Mouse (Mus musculus) thymus, adult 2 months (tissue): ENCODE data around the gene Gzmk. TPM values are rescaled to one million over a fixed set of nuclear protein-coding genes. Genes with fewer than 3 reads are reported as not detected.

Source experiments
- DNase-seq: peaks from one replicate; pipeline ENCODE4 v3.0.0; 2021
- H3K27ac ChIP-seq: fragments of 200-500 bp; 2 replicates; pipeline ENCODE4 v1.5.1; 2012; ENCODE audit warnings: low read length, control low read depth; ENCODE audit not compliant: control insufficient read depth, insufficient read depth
- H3K27me3 ChIP-seq: fragments of 200-500 bp; 2 replicates; pipeline ENCODE4 v1.6.1; 2012; ENCODE audit warnings: mild to moderate bottlenecking, low read length, moderate library complexity, mixed read lengths; ENCODE audit not compliant: control insufficient read depth, insufficient read depth
- H3K36me3 ChIP-seq: fragments of 200-500 bp; 2 replicates; pipeline ENCODE4 v1.6.1; 2012; ENCODE audit warnings: mild to moderate bottlenecking, low read length, moderate library complexity; ENCODE audit not compliant: control insufficient read depth, insufficient read depth
- H3K4me1 ChIP-seq: fragments of 200-500 bp; replicated peaks from 2 replicates; pipeline ENCODE4 v1.6.1; 2012; ENCODE audit warnings: low read length; ENCODE audit not compliant: control insufficient read depth, insufficient read depth
- H3K4me3 ChIP-seq: fragments of 200-500 bp; 2 replicates; pipeline ENCODE4 v1.5.1; 2012; ENCODE audit warnings: mild to moderate bottlenecking, low read length, control low read depth, moderate library complexity; ENCODE audit not compliant: control insufficient read depth, insufficient read depth
- CTCF ChIP-seq: fragments of 200-500 bp; IDR thresholded peaks from 2 replicates; pipeline ENCODE4 v1.5.1; 2012; ENCODE audit warnings: mild to moderate bottlenecking, control low read depth, low read length, moderate library complexity, borderline replicate concordance; ENCODE audit not compliant: control insufficient read depth, poor library complexity, insufficient read depth; ENCODE audit errors: extremely low read depth
- POLR2A ChIP-seq: fragments of 200-500 bp; IDR thresholded peaks from 2 replicates; pipeline ENCODE4 v1.6.1; 2012; ENCODE audit warnings: mild to moderate bottlenecking, low read length, control low read depth, moderate library complexity; ENCODE audit not compliant: control insufficient read depth, poor library complexity, insufficient read depth; ENCODE audit errors: extremely low read depth
- WGBS: fragments of 180-500 bp; shearing (Covaris S2); methylation state at CpG from one replicate; pipeline ENCODE4 v1.1.7; 2018; 5-methylcytosine and 5-hydroxymethylcytosine counted together
- polyA plus RNA-seq: library from polyadenylated mRNA; depleted of rRNA; stranded (reverse); fragments of >200 nt; gene quantifications from 2 replicates; pipeline ENCODE4 v1.2.3, GENCODE M21; 2012

The Gzmk gene
- polyA plus RNA-seq, 1 experiment, result 0.20 TPM

DNA sequence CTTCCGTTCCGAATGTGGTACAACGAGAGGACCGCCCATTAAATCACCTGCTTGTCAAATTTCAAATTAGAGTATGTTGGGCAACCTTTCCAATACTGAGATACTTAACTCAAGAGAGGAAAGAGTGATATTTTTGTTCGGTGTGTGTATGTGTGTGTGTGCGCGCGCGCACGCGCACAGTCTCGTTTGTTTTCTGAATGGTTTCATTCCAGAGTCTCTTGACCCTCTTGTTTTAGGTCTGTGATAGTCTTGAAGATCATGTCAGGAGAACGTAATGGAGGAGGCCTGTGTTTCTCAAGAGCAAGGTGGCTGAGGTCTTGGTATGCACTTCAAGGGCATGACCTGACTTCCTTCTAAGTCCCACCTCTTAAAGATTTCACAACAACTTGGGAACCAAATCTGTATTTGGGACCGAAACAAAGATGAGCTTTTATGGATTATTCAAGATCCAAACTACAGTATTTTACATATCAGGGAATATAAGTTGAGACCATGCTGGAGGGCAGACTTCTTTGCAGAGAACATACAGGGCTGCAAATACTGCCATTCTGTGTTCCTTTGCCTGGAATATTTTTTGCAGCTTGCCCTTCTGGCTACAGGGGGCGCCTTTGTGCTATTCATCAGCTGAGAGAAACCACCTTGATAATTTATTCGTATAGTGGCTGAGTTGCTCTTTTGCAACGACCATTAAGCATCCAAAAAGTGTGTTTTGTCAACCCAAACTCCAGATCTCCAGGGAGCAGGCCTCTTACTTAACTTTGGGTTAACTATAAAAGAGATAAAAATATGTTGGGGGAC, 2.2 kb upstream of the Gzmk start:
- peak; percentile 28 for DNase-seq
- Histone ChIP-seq H3K4me1 (no peaks in the 10 kb centered on the region), H3K4me3 (no peak overlapping the region), H3K27me3 (no peaks in the 10 kb centered on the region), H3K36me3 (no peaks in the 10 kb centered on the region), H3K27ac (no peak overlapping the region)
- TF ChIP-seq POLR2A (no peak), CTCF (no peak)
- WGBS, result 88% methylated on average over 17 of the region's 17 CpGs

DNA sequence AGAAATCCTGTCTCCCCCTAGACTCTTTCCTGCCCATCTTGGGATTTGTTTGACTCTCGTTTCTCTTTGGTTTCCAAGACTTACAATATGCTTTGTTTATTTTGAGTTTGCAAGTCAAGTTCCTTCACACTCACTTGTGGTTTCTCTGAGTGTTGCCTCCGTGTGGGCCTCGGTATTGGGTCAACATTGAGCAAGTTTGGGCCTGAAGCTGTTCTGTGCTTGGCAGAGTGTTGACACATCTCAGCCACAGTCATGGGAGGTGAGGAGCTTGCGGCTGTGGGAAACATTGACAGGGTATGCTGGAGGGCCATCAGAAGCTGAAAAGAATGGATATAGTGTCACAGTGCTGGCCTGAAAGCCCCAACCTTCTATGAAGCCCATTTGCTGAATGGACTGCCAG, 1.4 kb upstream of the Gzmk start:
- no peak overlapping the region for H3K27ac ChIP-seq
- H3K4me1 ChIP-seq, result no peaks in the 10 kb centered on the region
- no peaks in the 10 kb centered on the region for H3K36me3 ChIP-seq
- no peak for DNase-seq
- WGBS, result 63% methylated on average over 4 of the region's 4 CpGs
- TF ChIP-seq CTCF (no peak), POLR2A (no peak)
- H3K27me3 ChIP-seq, result no peaks in the 10 kb centered on the region
- H3K4me3 ChIP-seq, result no peak overlapping the region

DNA sequence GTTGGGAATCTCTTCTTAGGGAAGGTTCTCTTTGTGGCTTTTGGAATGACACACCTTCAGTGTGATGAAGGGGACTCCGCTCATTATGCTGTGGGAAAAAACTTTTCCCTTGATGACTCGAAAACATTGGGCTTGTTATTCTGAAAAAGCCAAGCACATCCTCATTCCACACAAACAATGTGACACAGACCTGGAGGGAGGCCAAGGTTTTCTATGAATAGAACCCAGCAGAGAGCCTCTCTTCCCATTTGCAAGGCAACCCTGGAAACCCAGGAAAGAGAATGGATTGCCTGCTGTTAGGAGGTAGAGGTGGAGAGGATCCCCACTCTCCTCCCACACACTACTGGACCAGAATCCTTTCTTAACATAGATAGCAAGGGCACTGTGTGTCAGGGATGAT, 1.6 kb downstream of the Gzmk start:
- H3K4me3 ChIP-seq, result no peak overlapping the region
- WGBS, result 88% methylated on average over 2 of the region's 2 CpGs
- no peak overlapping the region for H3K27ac ChIP-seq
- no peaks in the 10 kb centered on the region for H3K4me1 ChIP-seq
- H3K36me3 ChIP-seq, result no peaks in the 10 kb centered on the region
- DNase-seq, result no peak
- TF ChIP-seq POLR2A, result no peak
- no peak for TF ChIP-seq CTCF
- H3K27me3 ChIP-seq, result no peaks in the 10 kb centered on the region

DNA sequence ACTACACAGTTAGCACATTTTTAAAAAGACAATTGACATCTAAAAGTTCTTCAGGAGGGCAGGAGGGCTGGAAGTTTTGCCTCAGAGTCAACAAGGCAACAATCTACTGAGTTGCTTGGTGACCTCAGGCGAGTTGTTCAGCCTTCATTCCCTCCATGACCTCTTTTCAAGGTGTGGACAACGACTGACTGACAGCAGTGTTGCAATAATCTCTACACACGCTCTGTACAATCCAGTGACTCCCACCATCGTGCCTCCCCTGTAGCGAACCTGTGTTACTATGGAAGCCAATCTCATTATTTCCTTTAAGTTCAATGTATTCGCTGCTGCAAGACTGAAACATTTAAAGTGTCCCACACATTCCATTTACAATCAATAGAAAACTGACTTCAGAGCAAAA, 3.9 kb downstream of the Gzmk start:
- Histone ChIP-seq H3K27ac (no peak overlapping the region), H3K4me3 (no peak overlapping the region), H3K27me3 (no peaks in the 10 kb centered on the region), H3K36me3 (no peaks in the 10 kb centered on the region), H3K4me1 (no peaks in the 10 kb centered on the region)
- no peak for DNase-seq
- TF ChIP-seq CTCF (no peak), POLR2A (no peak)
- WGBS, result 86% methylated on average over 6 of the region's 6 CpGs

DNA sequence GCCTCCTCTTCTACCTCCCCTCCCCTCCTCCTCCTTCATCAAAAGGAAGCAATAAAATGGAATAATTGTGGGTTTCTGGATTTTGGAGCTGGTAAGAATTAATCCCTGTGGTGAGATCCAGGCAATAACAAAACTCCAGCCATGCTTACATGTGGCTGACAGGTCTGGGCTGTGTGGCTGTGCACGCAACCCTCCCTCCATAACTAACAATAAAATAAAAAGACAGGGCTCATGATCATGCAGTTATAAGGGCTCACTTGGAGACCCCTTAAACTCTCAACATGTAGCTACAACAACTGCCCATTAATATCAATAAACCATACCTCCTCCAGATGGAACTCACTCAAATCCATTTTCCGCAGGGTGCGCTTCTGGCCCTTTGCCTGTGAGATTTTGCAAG, 11.8 kb downstream of the Gzmk start:
- Histone ChIP-seq H3K4me1 (peaks cover 18% of the 10 kb centered on the region), H3K27me3 (no peaks in the 10 kb centered on the region), H3K4me3 (no peak overlapping the region), H3K36me3 (no peaks in the 10 kb centered on the region), H3K27ac (no peak overlapping the region)
- no peak for DNase-seq
- over 99% methylated on average over 3 of the region's 3 CpGs for WGBS
- TF ChIP-seq CTCF, result no peak
- no peak for TF ChIP-seq POLR2A

DNA sequence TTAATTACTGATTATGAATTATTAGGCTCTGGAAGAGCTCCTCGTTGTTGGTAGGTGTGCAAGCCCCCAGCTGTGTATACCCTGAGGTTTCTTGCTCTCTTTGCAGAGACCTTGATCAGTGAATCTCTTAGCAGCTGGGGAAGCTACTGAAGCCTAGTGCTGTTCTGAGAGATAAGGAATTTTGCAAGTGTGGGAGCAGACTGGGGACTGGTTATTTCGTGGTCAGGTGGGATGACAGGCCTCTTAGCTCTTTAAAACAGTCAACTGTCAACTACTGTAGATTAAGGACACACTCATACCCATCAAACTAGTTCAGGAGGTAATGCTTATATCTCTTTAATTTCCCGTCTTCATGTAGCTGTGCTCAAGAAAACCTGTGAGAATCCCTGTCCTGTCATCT, 13.3 kb downstream of the Gzmk start:
- TF ChIP-seq CTCF, result no peak
- TF ChIP-seq POLR2A, result no peak
- peaks cover 18% of the 10 kb centered on the region for H3K4me1 ChIP-seq
- no peaks in the 10 kb centered on the region for H3K27me3 ChIP-seq
- no peak overlapping the region for H3K4me3 ChIP-seq
- 14% methylated on average over 3 of the region's 3 CpGs for WGBS
- DNase-seq, result no peak
- no peak overlapping the region for H3K27ac ChIP-seq
- H3K36me3 ChIP-seq, result no peaks in the 10 kb centered on the region
